Mouse (Mus musculus) gastrocnemius, postnatal 10 days (tissue): ENCODE measurements around the gene Olfr829. TPM values are rescaled to one million over a fixed set of nuclear protein-coding genes. Genes with fewer than 3 reads are reported as not detected.
"Not testable (repeated sequence)": the region's sequence is repeated elsewhere in the genome, so short reads cannot be mapped to it uniquely, and the experiment has no call there.

Experiments
- DNase-seq: peaks from one replicate; pipeline ENCODE4 v3.0.0; 2021; ENCODE audit warnings: mixed read lengths
- long read RNA-seq, 2 experiments: library from polyadenylated mRNA; stranded (forward); transcript quantifications; one replicate each; pipeline ENCODE4 v2.0.0; 2021
- total RNA-seq, 2 experiments: library from RNA; stranded (reverse); gene quantifications; 2 replicates each; pipeline ENCODE4 v1.2.3; 2021

Olfr829 gene
- total RNA-seq = not detected
- long read RNA-seq, experiment 1 = 0 reads
- long read RNA-seq, experiment 2 = 0 reads

DNA sequence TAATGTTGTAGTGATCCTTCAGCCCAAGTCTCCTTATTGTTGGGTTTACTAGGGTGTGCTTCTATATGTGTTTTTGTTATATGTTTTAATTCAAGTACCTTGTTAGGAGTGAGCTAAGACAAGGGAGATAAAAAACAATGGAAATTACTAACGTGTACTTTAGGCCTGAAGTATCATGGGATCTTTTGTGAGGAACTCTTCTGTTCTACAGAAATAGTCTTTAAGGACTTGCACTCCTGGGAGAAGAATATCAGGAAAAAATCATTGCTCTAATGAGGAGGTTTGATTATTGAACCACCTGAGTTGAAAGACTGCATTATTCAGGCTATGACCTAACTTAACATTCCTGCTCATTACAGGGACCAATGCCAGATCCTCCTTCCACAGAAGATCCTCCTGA, at the start of gene Olfr829:
TSS of gene Olfr829 (plus strand) at position 301 of the 400 bp plus-strand sequence.
- DNase-seq = no peak

DNA sequence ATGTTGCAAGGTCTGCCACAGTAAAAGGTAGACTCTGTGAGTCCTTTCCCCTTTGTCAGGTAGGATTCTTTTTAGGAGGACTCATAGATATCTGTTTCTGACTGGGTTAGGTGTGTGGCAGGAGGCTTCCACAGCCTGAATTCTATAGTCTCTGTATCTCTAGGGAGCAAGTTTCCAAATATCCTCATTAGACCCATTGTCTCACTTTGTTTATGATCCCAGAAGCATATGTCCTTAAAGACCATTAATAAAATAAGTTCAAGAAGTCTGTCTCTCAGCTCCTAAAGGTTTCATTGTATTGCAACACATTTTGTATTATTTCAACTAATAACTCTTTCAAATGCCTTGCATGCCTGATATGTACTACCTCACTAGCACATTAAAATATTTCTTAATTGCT, 35.3 kb upstream of the Olfr829 start, which contains the start of gene Olfr828:
TSS of gene Olfr828 (minus strand) at position 101 of the 400 bp plus-strand sequence.
- DNase-seq = no peak

GRCm38 (mm10) chr9:18874393-18874792, 19.7 kb downstream of the Olfr829 start, which contains the start of gene Olfr830:
TSS of gene Olfr830 (plus strand) at chr9:18874693.
- no peak for DNase-seq

GRCm38 (mm10) chr9:18907699-18908098, 53.0 kb downstream of the Olfr829 start:
- not testable (repeated sequence) for DNase-seq

Other genes starting within 250 kb of the Olfr829 start
- gene Muc16, start 180.4 kb upstream of the Olfr829 start, total RNA-seq = under 1 TPM; 0.02 to 0.16 TPM
- not detected for gene Olfr24, start 90.9 kb upstream of the Olfr829 start, total RNA-seq
- gene Olfr828, start 35.4 kb upstream of the Olfr829 start, total RNA-seq = not detected
- gene Olfr830, start 19.8 kb downstream of the Olfr829 start, total RNA-seq = not detected
- gene Olfr832, start 82.2 kb downstream of the Olfr829 start, total RNA-seq = not detected
- not detected for gene Olfr834, start 133.1 kb downstream of the Olfr829 start, total RNA-seq
- not detected for gene Olfr835, start 177.8 kb downstream of the Olfr829 start, total RNA-seq